Mouse (Mus musculus) erythroid progenitor cell, adult 5-6 weeks (primary cell): ENCODE measurements around the gene Adgrl1. TPM values are rescaled to one million over a fixed set of nuclear protein-coding genes. Genes with fewer than 3 reads are reported as not detected.

Source experiments
- ATAC-seq: replicated peaks from 2 replicates; pipeline ENCODE4 v1.8.0; 2016; ENCODE audit warnings: moderate number of reproducible peaks, mild to moderate bottlenecking, moderate TSS enrichment, inconsistent platforms; ENCODE audit not compliant: poor library complexity, low FRiP score, severe bottlenecking
- total RNA-seq, 2 experiments: library from RNA; stranded (forward) in 1 of 2; stranded (reverse) in 1 of 2; fragments of 150-400 nt in 1 of 2; fragments of 186-747, 209-891 nt in 1 of 2; gene quantifications; 2 replicates each; pipeline versions ENCODE4 v1.2.3 to v1.2.4; 2015 to 2017; ENCODE audit warnings: low replicate concordance in 2 of 2

Gene Adgrl1
- total RNA-seq, 2 experiments from 2014 or later = 0.30 to 0.84 TPM

- ATAC-seq = no peak
Measured at GRCm38 (mm10) chr8:83900957-83901270, 1.0 kb downstream of the Adgrl1 start.

GRCm38 (mm10) chr8:83901566-83902485 is 1.9 kb downstream of the Adgrl1 start:
- no peak for ATAC-seq

- ATAC-seq = no peak
Measured at GRCm38 (mm10) chr8:83902961-83903666, 3.2 kb downstream of the Adgrl1 start.

- ATAC-seq = no peak
Measured at GRCm38 (mm10) chr8:83908583-83908982, 8.7 kb downstream of the Adgrl1 start.

- ATAC-seq = no peak
Measured at GRCm38 (mm10) chr8:83909311-83909710, 9.4 kb downstream of the Adgrl1 start.

- no peak for ATAC-seq
Measured at GRCm38 (mm10) chr8:83911809-83912731, 12.2 kb downstream of the Adgrl1 start.

- no peak; the same call in 1 of the 2 replicates for ATAC-seq
Measured at GRCm38 (mm10) chr8:83914232-83914631, 14.3 kb downstream of the Adgrl1 start.

GRCm38 (mm10) chr8:83914860-83915259 is 15.0 kb downstream of the Adgrl1 start:
- ATAC-seq = no peak

GRCm38 (mm10) chr8:83916015-83916414 is 16.1 kb downstream of the Adgrl1 start:
- no peak for ATAC-seq

- ATAC-seq = no peak
Measured at GRCm38 (mm10) chr8:83917566-83917965, 17.7 kb downstream of the Adgrl1 start.

GRCm38 (mm10) chr8:83921558-83921957 is 21.7 kb downstream of the Adgrl1 start:
- ATAC-seq = peak; percentile 53; the same call in 1 of the 2 replicates

- no peak for ATAC-seq
Measured at GRCm38 (mm10) chr8:83922727-83923126, 22.8 kb downstream of the Adgrl1 start.

GRCm38 (mm10) chr8:83924585-83924984 is 24.7 kb downstream of the Adgrl1 start:
- ATAC-seq = no peak

GRCm38 (mm10) chr8:83926266-83926665 is 26.4 kb downstream of the Adgrl1 start:
- ATAC-seq = no peak

GRCm38 (mm10) chr8:83934222-83934621 is 34.3 kb downstream of the Adgrl1 start:
- no peak for ATAC-seq

- no peak for ATAC-seq
Measured at GRCm38 (mm10) chr8:83934994-83935393, 35.1 kb downstream of the Adgrl1 start.

- ATAC-seq = no peak
Measured at GRCm38 (mm10) chr8:83935435-83935834, 35.5 kb downstream of the Adgrl1 start.

GRCm38 (mm10) chr8:83937645-83938044 is 37.7 kb downstream of the Adgrl1 start:
- ATAC-seq = no peak

GRCm38 (mm10) chr8:83938330-83938729 is 38.4 kb downstream of the Adgrl1 start:
- ATAC-seq = no peak

GRCm38 (mm10) chr8:83941066-83941677 is 41.3 kb downstream of the Adgrl1 start:
- no peak for ATAC-seq
